Mouse (Mus musculus) layer of hippocampus, postnatal 36 days (tissue): ENCODE results near the gene Foxl1. TPM values are rescaled to one million over a fixed set of nuclear protein-coding genes. Genes with fewer than 3 reads are reported as not detected.
A peak's percentile ranks its signal among the peaks of the same experiment; 100 is the strongest.

Experiments used
- DNase-seq, 2 experiments: peaks; one replicate each; pipeline ENCODE4 v3.0.0; 2022
- microRNA-seq, 2 experiments: library from miRNA; unstranded; fragments of <30 nt; microRNA quantifications; one replicate each; pipeline ENCODE4 v1.2.0; 2021
- total RNA-seq, 2 experiments: library from RNA; stranded (reverse); gene quantifications; 2 replicates each; pipeline ENCODE4 v1.2.3; 2021

Gene Foxl1
- total RNA-seq, 2 experiments from 2014 or later: not detected

- DNase-seq: peak; percentile 12 to 30
Observed at GRCm38 (mm10) chr8:121170626-121171552, 43.1 kb downstream of the Foxl1 start.

- DNase-seq: no peak
Observed at GRCm38 (mm10) chr8:121172567-121172966, 44.8 kb downstream of the Foxl1 start.

- DNase-seq: no peak
Observed at GRCm38 (mm10) chr8:121174178-121174577, 46.4 kb downstream of the Foxl1 start.

- DNase-seq: no peak
Observed at GRCm38 (mm10) chr8:121174721-121175539, 47.2 kb downstream of the Foxl1 start.

- no peak for DNase-seq
Observed at GRCm38 (mm10) chr8:121175540-121176090, 47.9 kb downstream of the Foxl1 start.

GRCm38 (mm10) chr8:121176291-121176690, 48.6 kb downstream of the Foxl1 start:
- no peak for DNase-seq

Small RNA genes within 50 kb of the gene (microRNA-seq; reads per million reads assigned to microRNA genes)
- 0 reads per million in 2 experiments for gene Gm27530

Other genes with a start within 250 kb of the Foxl1 start
- gene Foxf1, start 43.6 kb upstream of the Foxl1 start, total RNA-seq: under 1 TPM; 0.50 to 0.66 TPM
- 10 to 100 TPM; 31.8 to 36.9 TPM for gene Mthfsd, start 19.5 kb upstream of the Foxl1 start, total RNA-seq
- gene Foxc2, start 11.8 kb upstream of the Foxl1 start, total RNA-seq: 1 to 10 TPM in 1 of 2 experiments, under 1 TPM in 1; 0.20 to 1.1 TPM